Mouse (Mus musculus) kidney, postnatal 0 days (tissue): ENCODE measurements at regions not wholly inside any gene's neighbourhood (a gene's known extent, or its start where the extent isn't known, plus 50 kb on each side); places are given as distances from the start of the nearest gene placed in this dataset.
A peak's percentile ranks its signal among the peaks of the same experiment; 100 is the strongest.
"Not testable (repeated sequence)": the region's sequence is repeated elsewhere in the genome, so short reads cannot be mapped to it uniquely, and the experiment has no call there.

Experiments
- ATAC-seq: fragments of 200-750 bp; cut with Nextera tagmentation; replicated peaks from 2 replicates; pipeline ENCODE4 v1.8.0; 2017; ENCODE audit warnings: low read depth, moderate number of reproducible peaks, moderate TSS enrichment, moderate library complexity; ENCODE audit not compliant: low FRiP score
- DNase-seq: peaks from one replicate; pipeline ENCODE4 v3.0.0-alpha.2; 2016; ENCODE audit warnings: low spot score
- H3K27ac ChIP-seq: fragments of 300-500 bp; sonication (generic); 2 replicates; pipeline ENCODE4 v1.5.1; 2014; ENCODE audit warnings: mild to moderate bottlenecking
- H3K27me3 ChIP-seq: fragments of 300-500 bp; sonication (generic); 2 replicates; pipeline ENCODE4 v1.6.1; 2014; ENCODE audit warnings: low read length, mixed read lengths; ENCODE audit not compliant: insufficient read depth
- H3K36me3 ChIP-seq: fragments of 300-500 bp; sonication (generic); 2 replicates; pipeline ENCODE4 v1.6.1; 2014; ENCODE audit warnings: low read length, mixed read lengths; ENCODE audit not compliant: insufficient read depth
- H3K4me1 ChIP-seq: fragments of 300-500 bp; sonication (generic); replicated peaks from 2 replicates; pipeline ENCODE4 v1.6.1; 2014; ENCODE audit warnings: antibody characterized with exemption, low read length, mixed read lengths; ENCODE audit not compliant: insufficient read depth
- H3K4me2 ChIP-seq: fragments of 300-500 bp; sonication (generic); 2 replicates; pipeline ENCODE4 v1.6.1; 2014; ENCODE audit warnings: mild to moderate bottlenecking, low read length, moderate library complexity, mixed read lengths
- H3K4me3 ChIP-seq: fragments of 300-500 bp; sonication (generic); replicated peaks from 2 replicates; pipeline ENCODE4 v1.5.1; 2014; ENCODE audit warnings: low read depth, low read length
- H3K9ac ChIP-seq: fragments of 300-500 bp; sonication (generic); 2 replicates; pipeline ENCODE4 v1.6.1; 2014; ENCODE audit warnings: low read depth, low read length
- H3K9me3 ChIP-seq: fragments of 300-500 bp; sonication (generic); replicated peaks from 2 replicates; pipeline ENCODE4 v1.6.1; 2016; ENCODE audit warnings: low read length, inconsistent platforms, mixed read lengths
- CTCF ChIP-seq: IDR thresholded peaks from 2 replicates; pipeline ENCODE4 v1.5.1; 2016; ENCODE audit warnings: antibody characterized with exemption, low read depth, mild to moderate bottlenecking, moderate library complexity
- WGBS: fragments of 180-500 bp; shearing (Covaris S2); extraction: QIAGEN DNeasy Blood & Tissue Kit; methylation state at CpG from one replicate; pipeline ENCODE4 v1.1.7; 2014; 5-methylcytosine and 5-hydroxymethylcytosine counted together

- H3K9me3 ChIP-seq = no peaks in the 10 kb centered on the region
- no peak overlapping the region for H3K27ac ChIP-seq
- H3K36me3 ChIP-seq = no peaks in the 10 kb centered on the region
- DNase-seq = no peak
- H3K9ac ChIP-seq = no peak overlapping the region
- H3K4me1 ChIP-seq = no peaks in the 10 kb centered on the region
- H3K4me2 ChIP-seq = no peak overlapping the region
- H3K27me3 ChIP-seq = no peaks in the 10 kb centered on the region
- ATAC-seq = no peak
- TF ChIP-seq CTCF = no peak
- no peak overlapping the region for H3K4me3 ChIP-seq
- 78% methylated on average over 2 of the region's 2 CpGs for WGBS
Measured at GRCm38 (mm10) chr5:61240498-61240897, 568.1 kb upstream of the G6pd2 start.

GRCm38 (mm10) chr5:61288506-61288905, 520.1 kb upstream of the G6pd2 start:
- DNase-seq, H3K4me3 ChIP-seq, H3K27ac ChIP-seq, H3K9me3 ChIP-seq, ATAC-seq, H3K4me1 ChIP-seq, H3K4me2 ChIP-seq, H3K27me3 ChIP-seq, H3K36me3 ChIP-seq, H3K9ac ChIP-seq: not testable (repeated sequence)
- WGBS = 89% methylated on average over 15 of the region's 15 CpGs

GRCm38 (mm10) chr5:61314951-61315350, 493.7 kb upstream of the G6pd2 start:
- no peak for TF ChIP-seq CTCF
- Histone ChIP-seq H3K9ac (no peak overlapping the region), H3K4me1 (no peaks in the 10 kb centered on the region), H3K27me3 (no peaks in the 10 kb centered on the region), H3K9me3 (no peaks in the 10 kb centered on the region), H3K36me3 (no peaks in the 10 kb centered on the region), H3K4me3 (no peak overlapping the region), H3K4me2 (no peak overlapping the region), H3K27ac (no peak overlapping the region)
- 70% methylated on average over 5 of the region's 5 CpGs for WGBS
- ATAC-seq (no peak), DNase-seq (no peak)

GRCm38 (mm10) chr5:61351372-61351771, 457.2 kb upstream of the G6pd2 start:
- H3K4me1 ChIP-seq = no peaks in the 10 kb centered on the region
- no peaks in the 10 kb centered on the region for H3K27me3 ChIP-seq
- TF ChIP-seq CTCF = no peak
- H3K4me3 ChIP-seq = no peak overlapping the region
- no peak for ATAC-seq
- no peaks in the 10 kb centered on the region for H3K9me3 ChIP-seq
- no peak overlapping the region for H3K27ac ChIP-seq
- no peak overlapping the region for H3K9ac ChIP-seq
- no peaks in the 10 kb centered on the region for H3K36me3 ChIP-seq
- 84% methylated on average over 1 of the region's 1 CpGs for WGBS
- no peak overlapping the region for H3K4me2 ChIP-seq
- DNase-seq = no peak

- Histone ChIP-seq H3K4me1 (no peaks in the 10 kb centered on the region), H3K4me3 (no peak overlapping the region), H3K36me3 (no peaks in the 10 kb centered on the region), H3K27ac (no peak overlapping the region), H3K9ac (no peak overlapping the region), H3K27me3 (no peaks in the 10 kb centered on the region), H3K9me3 (no peaks in the 10 kb centered on the region), H3K4me2 (no peak overlapping the region)
- ATAC-seq (no peak), DNase-seq (no peak)
- TF ChIP-seq CTCF = no peak
- 87% methylated on average over 6 of the region's 6 CpGs for WGBS
Measured at GRCm38 (mm10) chr5:61355263-61355981, 453.2 kb upstream of the G6pd2 start.

- H3K9ac ChIP-seq = no peak overlapping the region
- 58% methylated on average over 1 of the region's 1 CpGs for WGBS
- no peaks in the 10 kb centered on the region for H3K27me3 ChIP-seq
- peak; percentile 68 for DNase-seq
- no peaks in the 10 kb centered on the region for H3K36me3 ChIP-seq
- no peak for TF ChIP-seq CTCF
- H3K9me3 ChIP-seq = no peaks in the 10 kb centered on the region
- no peak overlapping the region for H3K4me2 ChIP-seq
- no peaks in the 10 kb centered on the region for H3K4me1 ChIP-seq
- H3K4me3 ChIP-seq = no peak overlapping the region
- ATAC-seq = 0 out of 2 replicates have a peak, but pooled peaks have one; percentile 57
- H3K27ac ChIP-seq = no peak overlapping the region
Measured at GRCm38 (mm10) chr5:61372901-61373300, 435.7 kb upstream of the G6pd2 start.
